Mouse (Mus musculus) myocyte (in vitro differentiated cells): ENCODE measurements around the gene Shc3.

Experiments used
- CEBPB ChIP-seq: IDR thresholded peaks from 2 replicates; pipeline ENCODE4 v1.6.1; 2011; ENCODE audit warnings: mild to moderate bottlenecking, moderate library complexity; ENCODE audit not compliant: poor library complexity, insufficient read depth, severe bottlenecking
- E2F4 ChIP-seq: IDR thresholded peaks from one replicate; pipeline ENCODE4 v1.6.1; 2011; ENCODE audit warnings: mild to moderate bottlenecking, control low read depth, moderate library complexity; ENCODE audit not compliant: insufficient read depth
- MAX ChIP-seq: IDR thresholded peaks from one replicate; pipeline ENCODE4 v1.6.1; 2011; ENCODE audit warnings: low read depth, mild to moderate bottlenecking, control low read depth
- MYOD1 ChIP-seq, 3 experiments: IDR thresholded peaks; one replicate each; pipeline ENCODE4 v1.6.1; 2011; ENCODE audit warnings: control low read depth in 2 of 3, low read depth in 2 of 3, mild to moderate bottlenecking in 2 of 3, moderate library complexity in 1 of 3; ENCODE audit not compliant: insufficient read length in 2 of 3, control insufficient read depth in 1 of 3
- MYOG ChIP-seq, 3 experiments: IDR thresholded peaks; one replicate each; pipeline ENCODE4 v1.6.1; 2011; ENCODE audit warnings: control low read depth in 2 of 3, low read depth in 2 of 3, mild to moderate bottlenecking in 2 of 3; ENCODE audit not compliant: insufficient read length in 2 of 3, control insufficient read depth in 1 of 3, insufficient read depth in 1 of 3
- POLR2A ChIP-seq: IDR thresholded peaks from one replicate; pipeline ENCODE4 v1.6.1; 2011; ENCODE audit warnings: low read depth, mild to moderate bottlenecking, control low read depth, moderate library complexity; ENCODE audit not compliant: insufficient read length
- POLR2AphosphoS2 ChIP-seq: IDR thresholded peaks from one replicate; pipeline ENCODE4 v1.6.1; 2011; ENCODE audit warnings: low read depth, control low read depth; ENCODE audit not compliant: insufficient read length
- REST ChIP-seq: IDR thresholded peaks from one replicate; pipeline ENCODE4 v1.6.1; 2011; ENCODE audit warnings: mild to moderate bottlenecking, control low read depth, moderate library complexity; ENCODE audit not compliant: insufficient read depth, insufficient read length
- SRF ChIP-seq: IDR thresholded peaks from one replicate; pipeline ENCODE4 v1.6.1; 2011; ENCODE audit warnings: low read depth; ENCODE audit not compliant: control insufficient read depth, insufficient read length
- TCF12 ChIP-seq: IDR thresholded peaks from one replicate; pipeline ENCODE4 v1.6.1; 2011; ENCODE audit warnings: mild to moderate bottlenecking, control low read depth; ENCODE audit not compliant: poor library complexity, insufficient read depth, severe bottlenecking
- TCF3 ChIP-seq: IDR thresholded peaks from one replicate; pipeline ENCODE4 v1.6.1; 2011; ENCODE audit warnings: low read depth, control low read depth; ENCODE audit not compliant: insufficient read length
- USF1 ChIP-seq: IDR thresholded peaks from one replicate; pipeline ENCODE4 v1.6.1; 2011; ENCODE audit warnings: low read depth, mild to moderate bottlenecking, control low read depth, moderate library complexity

DNA sequence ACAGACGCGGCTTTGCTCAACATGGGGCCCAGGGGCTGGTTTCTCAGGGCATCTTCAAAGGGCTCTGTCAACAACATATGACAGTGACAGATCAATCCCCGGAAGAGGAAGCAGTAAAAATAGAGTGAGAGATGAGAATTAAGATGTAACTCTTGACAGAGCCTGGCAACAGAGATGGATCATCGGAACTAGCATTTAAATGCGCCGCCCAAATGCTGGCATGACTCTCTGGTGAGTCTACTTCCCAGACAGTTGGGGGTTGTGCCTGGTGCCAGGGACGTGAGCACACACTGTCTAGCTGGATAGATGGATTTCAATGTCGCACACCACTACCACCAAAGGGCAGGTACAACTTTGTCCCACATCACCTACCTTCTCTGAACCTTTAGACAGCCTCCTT is 126.3 kb downstream of the Shc3 start:
- TF ChIP-seq MAX (no peak), USF1 (no peak), POLR2A (no peak), TCF12 (no peak), MYOD1 (IDR thresholded peaks at IDR 0.05; ENCODE audit: control insufficient read depth in 1 of 3, insufficient read length in 2 of 3, low read depth in 2 of 3) (no peak), CEBPB (no peak), E2F4 (no peak), TCF3 (no peak), POLR2AphosphoS2 (no peak), MYOG (IDR thresholded peaks at IDR 0.05; ENCODE audit: control insufficient read depth in 1 of 3, insufficient read depth in 1 of 3, insufficient read length in 2 of 3, low read depth in 2 of 3) (no peak), REST (no peak), SRF (no peak)
